Mouse (Mus musculus) kidney, postnatal 36 days (tissue): Measurements from ENCODE around the gene Lonp1.
A peak's percentile ranks its signal among the peaks of the same experiment; 100 is the strongest.

Experiments used
- DNase-seq, 2 experiments: peaks; one replicate each; pipeline ENCODE4 v3.0.0; 2021 to 2022; ENCODE audit warnings: mixed read lengths in 2 of 2

Gene Lonp1

DNA sequence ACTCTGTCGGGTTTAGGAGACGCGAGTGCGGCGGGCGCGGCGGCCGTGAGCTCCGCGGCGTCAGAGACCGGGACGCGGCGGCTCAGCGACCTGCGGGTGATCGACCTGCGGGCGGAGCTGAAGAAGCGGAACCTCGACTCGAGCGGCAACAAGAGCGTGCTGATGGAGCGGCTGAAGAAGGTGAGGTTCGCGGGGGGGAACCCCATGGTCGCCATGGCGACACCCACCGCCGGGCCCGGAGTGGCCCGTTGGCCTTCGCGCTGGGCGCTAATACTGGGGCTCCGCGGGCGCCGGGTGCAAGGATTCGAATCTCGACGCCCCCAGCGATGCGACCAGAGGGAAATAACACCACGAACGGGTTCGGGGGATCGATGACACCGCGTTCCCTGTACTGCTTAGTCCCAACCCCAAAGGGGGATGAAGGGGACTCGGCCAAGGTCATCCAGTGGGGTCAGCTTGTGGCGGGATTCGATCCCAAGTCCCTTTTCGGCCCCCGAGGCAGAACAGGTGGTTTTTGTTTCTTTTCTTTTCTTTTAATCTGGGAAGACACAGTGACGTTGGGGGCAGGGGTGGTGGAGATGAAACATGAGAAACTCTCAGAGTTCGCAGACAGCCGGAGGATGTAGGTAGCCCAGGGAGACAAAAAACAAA lies 41.4 kb downstream of the Lonp1 start:
- peak; percentile 34 to 71 for DNase-seq

DNA sequence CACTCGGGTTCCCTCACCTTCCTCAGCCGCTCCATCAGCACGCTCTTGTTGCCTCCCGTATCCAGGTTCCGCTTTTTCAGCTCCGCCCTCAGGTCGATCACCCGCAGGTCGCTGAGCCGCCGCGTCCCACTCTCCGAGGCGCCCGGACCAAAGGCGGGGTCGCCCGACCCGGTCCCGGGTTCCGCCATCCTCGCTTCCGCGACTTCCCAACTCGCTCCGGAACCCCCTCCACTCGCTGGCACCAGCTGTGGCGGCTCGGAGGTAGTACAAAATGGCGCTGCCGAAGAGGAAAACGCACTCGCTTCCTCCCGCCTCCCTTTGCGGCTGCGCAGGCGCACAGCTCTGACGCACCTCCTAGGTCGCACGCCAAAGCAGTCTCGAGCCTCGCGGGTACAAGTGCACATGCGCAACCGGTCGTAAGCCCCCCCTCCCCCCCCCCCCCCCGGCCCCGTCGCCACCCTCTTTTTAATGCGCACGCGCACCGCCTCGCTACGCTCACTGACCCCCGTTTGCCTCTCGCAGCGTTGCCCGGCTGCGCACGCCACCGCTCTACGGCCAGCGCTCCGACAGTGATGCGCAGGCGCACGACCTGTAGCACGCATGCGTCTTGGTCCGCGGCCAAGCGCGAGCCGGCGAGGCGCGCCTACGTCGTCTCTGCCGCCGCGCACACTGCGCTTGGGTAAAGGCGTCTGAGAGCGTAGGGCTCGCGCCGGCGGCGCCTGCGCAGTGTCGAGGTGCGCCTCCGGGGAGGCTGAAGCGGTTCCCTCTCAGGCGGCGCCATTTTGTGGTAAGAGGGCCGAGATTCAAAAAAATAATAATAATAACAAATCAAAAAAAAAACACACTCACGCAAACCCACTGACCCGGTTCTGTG lies 42.2 kb downstream of the Lonp1 start, which contains the start of the genes Safb2 and Safb:
Safb2 (minus strand) TSS at position 329 of the 874 bp plus-strand sequence.
Safb (plus strand) TSS at position 569 of the 874 bp plus-strand sequence.
- DNase-seq, result peak; percentile 98 to 99

DNA sequence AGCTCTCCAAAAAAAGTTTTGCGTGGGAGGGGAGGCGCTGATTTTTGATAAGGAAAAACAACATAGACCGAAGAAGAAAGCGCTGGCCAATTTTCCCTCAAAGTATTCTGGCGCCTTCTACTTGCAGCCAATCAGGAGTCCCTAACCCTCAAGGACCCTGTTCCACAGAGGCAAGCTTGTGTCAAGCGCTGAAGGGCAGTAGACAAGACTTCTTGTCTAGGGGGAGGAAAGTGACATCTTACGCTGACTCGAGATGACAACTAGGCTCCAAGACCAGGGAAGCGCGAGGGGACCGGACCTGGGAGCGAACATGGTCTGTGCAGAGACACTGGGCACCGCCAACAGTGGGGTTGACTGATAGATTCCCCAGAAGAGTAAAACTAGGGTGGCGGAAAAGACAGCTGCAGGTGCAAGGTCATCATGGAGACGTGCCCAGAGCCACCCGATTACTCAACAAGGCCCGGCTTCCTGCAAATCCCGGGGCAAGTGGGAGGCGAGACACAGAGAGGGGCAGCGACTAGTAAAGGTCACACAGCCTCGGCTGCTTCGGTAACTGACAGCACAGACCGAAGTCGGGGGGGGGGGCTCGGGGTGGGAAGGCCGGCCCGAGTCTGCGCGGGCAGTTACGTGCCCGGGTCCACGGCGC lies 43.0 kb downstream of the Lonp1 start:
- peak in 1 of 2 experiments; percentile 29 for DNase-seq

DNA sequence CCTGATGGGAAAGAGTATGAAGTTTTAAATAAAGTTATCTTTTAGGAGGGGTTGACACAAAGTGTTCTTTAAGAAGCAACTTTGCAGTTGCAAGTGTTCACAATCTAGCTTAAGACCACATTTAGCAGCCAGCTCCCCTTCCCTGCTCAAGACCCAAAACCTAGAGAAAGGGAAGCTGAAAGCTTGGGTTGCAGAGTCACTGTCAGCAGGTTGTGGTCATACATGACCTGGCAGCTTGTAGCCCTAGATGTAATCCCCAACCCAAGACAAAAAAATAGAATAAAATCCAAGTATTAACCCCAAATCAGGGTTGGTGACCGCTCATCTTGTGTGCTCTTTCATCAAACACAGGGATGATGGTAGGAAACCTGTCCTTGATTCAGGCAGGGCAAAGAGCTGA lies 43.6 kb downstream of the Lonp1 start:
- DNase-seq, result no peak

DNA sequence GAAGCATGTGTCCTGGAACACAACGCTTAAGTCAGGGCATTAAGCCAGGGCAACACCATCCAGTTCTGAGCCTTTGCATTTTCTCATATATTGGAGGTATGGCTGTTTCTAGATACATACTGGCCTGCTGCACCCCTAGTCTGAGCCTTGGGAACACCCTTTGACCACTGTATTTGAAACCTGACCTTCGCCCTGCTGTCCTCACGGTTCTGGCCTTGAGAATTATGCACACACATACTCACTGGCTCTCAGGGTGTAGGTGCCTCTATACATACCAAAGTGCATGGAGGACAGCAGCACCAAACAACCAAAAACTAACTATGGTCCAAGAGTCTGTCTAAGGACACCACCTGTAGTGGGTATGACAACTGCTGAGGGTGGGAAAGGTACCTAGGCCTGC lies 53.7 kb downstream of the Lonp1 start:
- DNase-seq, result peak in 1 of 2 experiments; percentile 34

DNA sequence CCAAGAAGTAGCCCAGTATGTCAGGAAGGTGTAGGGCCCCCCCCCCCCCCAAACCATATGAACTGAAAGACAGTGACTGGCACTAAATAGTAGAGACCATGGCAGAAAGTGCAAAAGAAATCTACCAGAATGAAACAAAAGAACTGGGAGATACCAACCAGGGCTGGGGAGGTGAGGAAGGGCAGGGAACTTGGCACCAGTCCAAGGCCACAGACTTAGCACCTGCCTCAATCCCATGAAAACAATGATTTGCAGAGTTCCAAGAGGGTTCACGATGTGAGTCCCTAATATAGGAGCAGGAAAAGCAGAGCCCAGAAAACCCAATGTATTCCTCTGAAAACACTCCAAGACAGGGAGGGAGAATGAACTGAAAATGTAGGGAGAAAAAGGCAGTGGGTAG lies 54.5 kb downstream of the Lonp1 start:
- DNase-seq, result peak in 1 of 2 experiments; percentile 63

DNA sequence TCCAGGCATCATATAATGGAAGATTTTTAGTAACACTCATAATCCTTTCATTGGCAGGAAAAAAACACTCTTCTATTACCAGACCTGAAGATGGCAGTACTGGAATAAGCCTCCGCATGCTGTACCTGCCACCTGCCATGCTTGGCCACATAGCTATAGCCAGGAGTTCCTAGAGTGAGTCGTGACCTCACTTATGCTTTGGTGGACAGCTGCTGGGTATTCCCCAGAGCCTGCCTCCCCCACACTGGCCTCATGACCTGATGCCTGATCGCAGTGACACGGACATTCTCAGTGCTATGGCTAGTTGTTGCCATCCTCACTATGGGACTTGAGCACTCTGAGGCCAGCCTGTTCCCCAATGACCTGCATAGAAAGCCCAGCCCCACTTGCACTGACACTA lies 56.4 kb downstream of the Lonp1 start:
- no peak for DNase-seq

DNA sequence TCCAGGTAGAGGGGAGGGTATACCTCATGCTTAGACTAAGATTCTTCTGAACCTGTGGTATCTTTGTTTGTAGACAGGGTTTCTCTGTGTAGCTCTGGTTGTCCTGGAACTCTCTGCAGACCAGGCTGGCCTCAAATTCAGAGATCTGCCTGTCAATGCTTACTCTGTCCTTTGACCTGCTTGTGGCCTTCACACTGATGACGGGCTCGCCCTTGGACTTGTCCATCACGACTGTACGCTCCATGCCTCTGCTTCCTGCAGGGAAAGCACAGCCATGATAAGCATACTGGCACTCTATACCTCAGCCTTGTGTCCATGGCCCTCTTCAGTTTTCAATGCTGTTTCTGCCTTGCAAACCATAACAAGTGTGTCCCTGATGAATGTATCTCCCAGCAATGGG lies 59.3 kb downstream of the Lonp1 start:
- DNase-seq, result no peak

DNA sequence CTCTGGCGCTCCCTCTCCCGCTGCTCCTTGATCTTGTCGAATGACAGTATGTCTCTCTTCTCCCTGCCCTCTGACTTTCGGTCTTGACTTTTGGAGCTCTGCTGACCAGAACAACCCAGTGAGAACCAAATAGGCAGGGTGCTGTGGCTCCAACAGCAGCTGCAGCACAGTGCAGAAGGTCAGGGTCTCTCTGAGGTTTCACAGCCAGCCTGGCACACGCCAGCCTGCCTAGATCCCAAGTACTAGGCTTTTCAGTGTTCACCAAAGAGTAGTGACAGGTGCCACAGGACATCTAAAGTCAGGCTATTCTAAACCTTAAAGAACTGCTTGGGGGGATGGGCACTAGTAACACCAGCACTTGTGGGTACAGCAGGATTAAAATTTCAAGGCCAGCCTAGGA lies 59.8 kb downstream of the Lonp1 start:
- no peak for DNase-seq

DNA sequence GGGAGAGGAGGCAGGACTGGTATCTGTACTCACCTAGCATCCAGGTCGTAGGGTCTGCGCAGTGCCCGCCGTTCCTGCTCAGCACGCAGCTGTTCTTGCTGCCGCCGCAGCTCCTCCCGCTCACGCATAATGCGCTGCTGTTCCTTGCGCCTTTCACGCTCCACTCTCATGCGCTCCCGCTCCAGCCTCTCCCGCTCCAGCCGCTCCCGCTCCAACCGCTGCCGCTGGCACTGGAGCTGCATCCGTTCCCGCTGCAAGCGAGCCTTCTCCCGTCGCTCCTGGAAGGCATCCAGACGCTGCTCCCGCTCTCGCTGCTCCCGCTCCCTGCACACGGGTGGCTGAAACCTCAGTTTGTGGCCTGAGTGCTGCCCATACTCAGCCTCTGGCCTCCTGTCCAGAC lies 60.4 kb downstream of the Lonp1 start:
- peak in 1 of 2 experiments; percentile 48 for DNase-seq
